8 mouse cellular contexts compared by ENCODE assay signal in genomic region chr17:24894995-24895547, GRCm38 (mm10). TPM values are rescaled to one million over a fixed set of nuclear protein-coding genes. Genes with fewer than 3 reads are reported as not detected.
DNase-seq lines count a peak whose midpoint lies in the region; ATAC-seq lines count a peak whose summit lies in the region.

TSS of gene Eme2 (minus strand) at chr17:24895087.
TSS of gene Mrps34 (plus strand) at chr17:24895116.

- H3K4me3 ChIP-seq in embryonic facial prominence, embryonic 10.5 days, result peak within 1 kb of the TSS; percentile 83
- H3K4me3 ChIP-seq in intestine, embryonic 16.5 days (ENCODE audit: low read length), result peak within 1 kb of the TSS; percentile 92
- peak within 1 kb of the TSS; percentile 86 for H3K4me3 ChIP-seq in limb, embryonic 10.5 days
- peak within 1 kb of the TSS; percentile 91 for H3K4me3 ChIP-seq in midbrain, embryonic 12.5 days

- WGBS in embryonic facial prominence, embryonic 10.5 days, result under 1% methylated on average over 62 of the region's 62 CpGs
- under 1% methylated on average over 62 of the region's 62 CpGs for WGBS in intestine, embryonic 16.5 days
- under 1% methylated on average over 62 of the region's 62 CpGs for WGBS in limb, embryonic 10.5 days
- WGBS in midbrain, embryonic 12.5 days, result under 1% methylated on average over 62 of the region's 62 CpGs

- peak within 1 kb of the TSS; percentile 95 for H3K9ac ChIP-seq in intestine, embryonic 16.5 days (ENCODE audit: low read depth, low read length)
- peak within 1 kb of the TSS; percentile 87 for H3K9ac ChIP-seq in midbrain, embryonic 12.5 days (replicated peaks)

- no peaks in the 10 kb centered on the region for H3K27me3 ChIP-seq in embryonic facial prominence, embryonic 10.5 days (replicated peaks; ENCODE audit: low read depth, poor library complexity, severe bottlenecking)
- H3K27me3 ChIP-seq in intestine, embryonic 16.5 days (replicated peaks; ENCODE audit: control insufficient read depth, insufficient read depth, low read length), result no peaks in the 10 kb centered on the region
- H3K27me3 ChIP-seq in limb, embryonic 10.5 days (ENCODE audit: low read depth, poor library complexity, severe bottlenecking), result no peaks in the 10 kb centered on the region
- no peaks in the 10 kb centered on the region for H3K27me3 ChIP-seq in midbrain, embryonic 12.5 days

- DNase-seq in urinary bladder, adult 18-20 months (ENCODE audit: low spot score in 2 of 2), result peak; percentile 74 to 81
- DNase-seq in urinary bladder, postnatal 10 days (ENCODE audit: low spot score), result no peak
- peak; percentile 91 for DNase-seq in embryonic facial prominence, embryonic 10.5 days (ENCODE audit: low spot score)
- no peak for DNase-seq in gonadal fat pad, adult 2 months (ENCODE audit: low read depth)
- DNase-seq in limb, embryonic 10.5 days (ENCODE audit: low spot score), result peak; percentile 93
- peak; percentile 78 for DNase-seq in skeletal muscle tissue, adult 2 months (ENCODE audit: low read depth, low spot score)

- peak within 1 kb of the TSS; percentile 96 for H3K4me2 ChIP-seq in intestine, embryonic 16.5 days (ENCODE audit: low read depth, low read length)
- H3K4me2 ChIP-seq in midbrain, embryonic 12.5 days (replicated peaks), result peak within 1 kb of the TSS; percentile 100

- H3K27ac ChIP-seq in embryonic facial prominence, embryonic 10.5 days (replicated peaks), result peak within 1 kb of the TSS; percentile 90
- peak within 1 kb of the TSS; percentile 94 for H3K27ac ChIP-seq in intestine, embryonic 16.5 days (ENCODE audit: low read length)
- H3K27ac ChIP-seq in limb, embryonic 10.5 days, result peak within 1 kb of the TSS; percentile 87
- H3K27ac ChIP-seq in midbrain, embryonic 12.5 days (replicated peaks), result peak within 1 kb of the TSS; percentile 79

- H3K36me3 ChIP-seq in embryonic facial prominence, embryonic 10.5 days (replicated peaks), result peaks cover 74% of the 10 kb centered on the region
- H3K36me3 ChIP-seq in intestine, embryonic 16.5 days (ENCODE audit: control insufficient read depth, insufficient read depth, low read length), result peaks cover 39% of the 10 kb centered on the region
- H3K36me3 ChIP-seq in limb, embryonic 10.5 days, result peaks cover 74% of the 10 kb centered on the region
- H3K36me3 ChIP-seq in midbrain, embryonic 12.5 days, result peaks cover 66% of the 10 kb centered on the region

- no peaks in the 10 kb centered on the region for H3K9me3 ChIP-seq in embryonic facial prominence, embryonic 10.5 days
- H3K9me3 ChIP-seq in intestine, embryonic 16.5 days (ENCODE audit: control insufficient read depth, low read length), result no peaks in the 10 kb centered on the region
- H3K9me3 ChIP-seq in limb, embryonic 10.5 days (replicated peaks), result no peaks in the 10 kb centered on the region
- no peaks in the 10 kb centered on the region for H3K9me3 ChIP-seq in midbrain, embryonic 12.5 days

- peak; percentile 69 for ATAC-seq in intestine, embryonic 16.5 days
- peak; percentile 42 for ATAC-seq in midbrain, embryonic 12.5 days (ENCODE audit: low FRiP score, low read depth)

- peaks cover 46% of the 10 kb centered on the region for H3K4me1 ChIP-seq in embryonic facial prominence, embryonic 10.5 days
- peaks cover 24% of the 10 kb centered on the region for H3K4me1 ChIP-seq in intestine, embryonic 16.5 days (ENCODE audit: control insufficient read depth, insufficient read depth, low read length)
- peaks cover 38% of the 10 kb centered on the region for H3K4me1 ChIP-seq in limb, embryonic 10.5 days
- peaks cover 37% of the 10 kb centered on the region for H3K4me1 ChIP-seq in midbrain, embryonic 12.5 days

RNA-seq across cellular contexts. Expression of gene Eme2, which starts in this region (rescaled TPM):
- 30.6 and 33.6 TPM in 2 replicates for polyA plus RNA-seq in embryonic facial prominence, embryonic 10.5 days (2016; fragmentation: Nextera tagmentation; extraction: Ambion mirVana)
- polyA plus RNA-seq in gonadal fat pad, adult 2 months (2012; rRNA removed), result 70.6 and 72.3 TPM in 2 replicates
- polyA plus RNA-seq in intestine, embryonic 16.5 days (2015; fragmentation: Nextera tagmentation; extraction: Ambion mirVana), result 28.3 and 33.0 TPM in 2 replicates
- 22.1 and 30.6 TPM in 2 replicates for polyA plus RNA-seq in limb, embryonic 10.5 days (2016; fragmentation: Nextera tagmentation; extraction: Ambion mirVana)
- 42.6 and 43.6 TPM in 2 replicates for polyA plus RNA-seq in midbrain, embryonic 12.5 days (2016; fragmentation: Nextera tagmentation; extraction: Ambion mirVana)

RNA-seq across cellular contexts. Expression of gene Mrps34, which starts in this region (rescaled TPM):
- 102 and 105 TPM in 2 replicates for polyA plus RNA-seq in embryonic facial prominence, embryonic 10.5 days (2016; fragmentation: Nextera tagmentation; extraction: Ambion mirVana)
- polyA plus RNA-seq in gonadal fat pad, adult 2 months (2012; rRNA removed), result 142 and 181 TPM in 2 replicates
- 121 and 129 TPM in 2 replicates for polyA plus RNA-seq in intestine, embryonic 16.5 days (2015; fragmentation: Nextera tagmentation; extraction: Ambion mirVana)
- 104 and 105 TPM in 2 replicates for polyA plus RNA-seq in limb, embryonic 10.5 days (2016; fragmentation: Nextera tagmentation; extraction: Ambion mirVana)
- polyA plus RNA-seq in midbrain, embryonic 12.5 days (2016; fragmentation: Nextera tagmentation; extraction: Ambion mirVana), result 88.0 and 89.8 TPM in 2 replicates

Comparison
In these comparisons a context has a peak if more than half of its experiments do, and no peak if none do; other contexts are left out.
1. DNase-seq: peak in urinary bladder, adult 18-20 months (2 of 2), embryonic facial prominence, embryonic 10.5 days (single experiment), limb, embryonic 10.5 days (single experiment) and skeletal muscle tissue, adult 2 months (single experiment); none in urinary bladder, postnatal 10 days (single experiment) and gonadal fat pad, adult 2 months (single experiment).
2. Peak in every context shown above with its lines, with median percentiles within 50 percentile points of each other: H3K27ac ChIP-seq and H3K4me3 ChIP-seq.